Mouse (Mus musculus): ENCODE results near the gene Gm14444. TPM values are rescaled to one million over a fixed set of nuclear protein-coding genes. Genes with fewer than 3 reads are reported as not detected.
"Not testable (repeated sequence)": the region's sequence is repeated elsewhere in the genome, so short reads cannot be mapped to it uniquely, and the experiment has no call there.

Gm14444 gene
- total RNA-seq (2014; fragmentation: Nextera tagmentation) (not detected in 2 replicates), total RNA-seq (2017) (not detected in 2 replicates)

DNA sequence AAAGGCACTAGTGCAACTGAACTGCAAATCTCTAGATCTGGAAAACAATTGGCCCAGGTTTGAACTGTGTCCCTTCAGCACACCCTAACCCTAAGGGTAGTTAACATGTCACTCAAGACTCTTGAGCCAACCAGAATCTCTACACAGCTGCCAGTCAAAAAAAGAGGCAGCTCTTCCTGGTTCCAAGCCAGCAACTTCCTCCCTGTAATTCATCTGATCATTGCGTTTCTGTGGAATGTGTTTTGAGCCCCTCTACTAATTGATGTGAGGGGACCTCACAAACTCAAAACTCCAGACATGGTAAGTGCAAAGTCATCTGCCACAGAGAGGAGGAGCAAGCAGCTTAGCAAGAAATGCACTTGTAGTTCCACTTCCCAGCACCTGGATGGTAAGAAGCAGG, at the start of gene Gm14444:
Gene Gm14444 (plus strand): TSS at position 220 of the 400 bp plus-strand sequence.
- ATAC-seq (replicated peaks; ENCODE audit: low FRiP score, low TSS enrichment, poor library complexity, severe bottlenecking), result not testable (repeated sequence)

DNA sequence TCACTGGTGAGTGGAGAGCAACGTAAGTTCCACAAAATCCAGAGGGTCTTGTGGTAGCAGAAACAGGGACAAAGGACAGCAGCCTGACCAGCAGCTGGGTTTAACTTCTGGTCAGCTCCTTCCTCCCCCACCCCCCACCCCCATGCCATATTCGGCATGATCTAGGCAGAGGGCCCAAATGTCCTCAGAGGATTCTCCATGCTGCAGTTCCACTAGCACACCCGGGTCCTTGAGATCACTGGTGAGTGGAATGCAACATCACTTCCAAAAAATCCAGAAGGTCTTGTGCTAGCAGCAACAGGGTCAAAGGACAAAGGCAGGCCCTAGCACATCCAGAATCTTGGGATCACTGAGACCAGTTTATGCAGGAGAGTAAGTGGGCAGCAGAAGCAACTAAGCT, 44.6 kb upstream of the Gm14444 start:
- not testable (repeated sequence) for ATAC-seq (replicated peaks; ENCODE audit: low FRiP score, low TSS enrichment, poor library complexity, severe bottlenecking)

DNA sequence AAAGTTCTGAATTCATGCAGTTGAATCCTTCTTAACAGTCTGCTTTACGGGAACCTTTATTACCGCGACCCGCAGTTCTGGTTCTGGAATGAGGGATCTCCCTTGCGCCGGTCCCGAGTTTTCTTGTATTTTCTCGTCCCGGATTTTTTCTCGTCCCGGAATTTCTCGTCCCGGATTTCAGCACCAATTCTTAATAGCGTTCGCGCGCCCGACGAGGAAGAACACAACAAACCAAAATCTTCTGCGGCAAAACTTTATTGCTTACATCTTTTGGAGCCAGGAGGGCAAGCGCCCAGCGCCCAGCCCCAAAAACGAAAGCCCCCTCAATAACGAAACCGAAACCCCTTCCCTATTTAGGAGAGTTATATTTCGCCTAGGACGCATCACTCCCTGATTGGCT, 34.2 kb downstream of the Gm14444 start:
- ATAC-seq (replicated peaks; ENCODE audit: low FRiP score, low TSS enrichment, poor library complexity, severe bottlenecking), result not testable (repeated sequence)

DNA sequence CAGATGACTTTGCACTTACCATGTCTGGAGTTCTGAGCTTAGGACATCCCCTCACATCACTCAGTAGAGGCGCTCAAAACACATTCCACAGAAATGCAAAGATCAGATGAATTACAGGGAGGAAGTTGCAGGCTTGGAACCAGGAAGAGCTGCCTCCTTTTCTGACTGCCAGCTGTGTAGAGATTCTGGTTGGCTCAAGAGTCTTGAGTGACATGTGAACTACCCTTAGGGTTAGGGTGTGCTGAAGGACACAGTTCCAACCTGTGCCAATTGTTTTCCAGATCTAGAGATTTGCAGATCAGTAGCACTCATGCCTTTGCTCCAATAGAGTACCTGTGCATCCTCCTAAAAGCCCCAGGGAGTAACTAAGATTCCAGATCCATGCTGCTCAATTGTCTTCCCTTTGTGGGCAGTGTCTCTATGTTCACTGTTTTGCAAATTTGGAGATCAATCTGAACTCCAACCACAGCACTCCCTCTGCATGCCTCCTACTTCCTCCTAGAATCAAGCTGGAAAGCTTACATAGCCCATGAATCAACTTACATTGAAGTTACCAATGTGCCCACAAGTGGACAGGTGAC, 57.7 kb downstream of the Gm14444 start, which contains the start of gene Gm14393:
Gene Gm14393 (minus strand): TSS at position 101 of the 581 bp plus-strand sequence.
- not testable (repeated sequence) for ATAC-seq (replicated peaks; ENCODE audit: low FRiP score, low TSS enrichment, poor library complexity, severe bottlenecking)

Other genes with a start within 250 kb of the Gm14444 start
- gene Edn3, start 249.6 kb upstream of the Gm14444 start, total RNA-seq (2014; fragmentation: Nextera tagmentation), result not detected in 2 replicates
- 0.27 TPM in 1 of 2 replicates, not detected in the other for gene Edn3, start 249.6 kb upstream of the Gm14444 start, total RNA-seq (2017)
- gene Gm14393, start 57.5 kb downstream of the Gm14444 start, total RNA-seq (2014; fragmentation: Nextera tagmentation), result not detected in 2 replicates
- not detected in 2 replicates for gene Gm14393, start 57.5 kb downstream of the Gm14444 start, total RNA-seq (2017)
- 9.5 and 10.0 TPM in 2 replicates for gene Gm14399, start 131.8 kb downstream of the Gm14444 start, total RNA-seq (2014; fragmentation: Nextera tagmentation)
- gene Gm14399, start 131.8 kb downstream of the Gm14444 start, total RNA-seq (2017), result 2.3 and 7.3 TPM in 2 replicates
- gene Gm14443, start 165.6 kb downstream of the Gm14444 start, total RNA-seq (2014; fragmentation: Nextera tagmentation), result 0.94 and 1.5 TPM in 2 replicates
- 0.72 and 1.3 TPM in 2 replicates for gene Gm14443, start 165.6 kb downstream of the Gm14444 start, total RNA-seq (2017)
- 16.4 and 28.5 TPM in 2 replicates for gene Gm14391, start 196.7 kb downstream of the Gm14444 start, total RNA-seq (2014; fragmentation: Nextera tagmentation)
- gene Gm14391, start 196.7 kb downstream of the Gm14444 start, total RNA-seq (2017), result 15.6 and 26.4 TPM in 2 replicates